Mouse (Mus musculus) c-Kit-positive CD71-positive TER-119-positive erythroid progenitor cells, embryonic 14.5 days (primary cell): ENCODE data around the gene Npm3.

Source experiments
- DNase-seq: peaks from one replicate; pipeline ENCODE4 v3.0.0-alpha.2; 2013; ENCODE audit warnings: low spot score

Gene Npm3

GRCm38 (mm10) chr19:45734191-45734590 is 15.2 kb downstream of the Npm3 start:
- DNase-seq: no peak

GRCm38 (mm10) chr19:45733564-45733963 is 15.8 kb downstream of the Npm3 start:
- DNase-seq: no peak

DNA sequence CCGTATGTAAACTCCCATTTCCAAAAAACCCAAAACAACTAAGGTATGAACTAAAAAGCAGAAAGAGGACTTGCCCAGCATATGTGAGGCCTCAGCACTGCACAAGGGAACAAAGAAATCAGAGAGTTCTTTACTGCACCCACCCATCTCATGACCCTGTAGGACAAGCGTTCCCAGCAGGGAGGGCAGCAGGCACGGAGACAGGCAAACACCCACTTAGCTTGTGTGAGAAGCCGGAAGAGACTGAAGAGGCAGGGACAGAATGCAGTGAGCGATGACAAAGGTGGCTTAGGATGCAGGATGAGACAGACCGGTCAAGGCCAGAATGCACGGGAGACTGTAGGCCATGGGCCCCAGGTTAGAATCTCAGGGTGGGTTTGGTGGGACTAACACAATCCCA is 17.7 kb downstream of the Npm3 start:
- DNase-seq: no peak

DNA sequence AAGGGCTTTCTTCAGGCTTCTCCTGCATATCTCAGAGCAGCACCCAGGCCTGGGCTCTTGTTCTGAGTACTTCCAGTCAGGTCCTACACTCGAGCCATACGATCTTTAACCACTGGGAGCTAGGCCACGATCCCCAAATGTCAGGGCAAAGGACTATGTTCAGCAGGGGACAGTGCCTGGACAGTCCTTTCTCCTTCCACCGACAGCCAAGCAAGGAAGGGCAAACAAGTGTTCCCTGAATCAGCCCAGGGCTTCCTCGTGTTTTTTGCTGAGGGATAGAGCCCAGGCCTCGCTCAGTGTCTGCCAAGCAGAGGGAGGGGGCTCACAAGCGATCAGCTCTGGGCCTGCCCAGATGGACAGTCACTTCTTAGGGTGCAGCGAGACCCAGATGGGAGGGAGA is 19.3 kb downstream of the Npm3 start:
- DNase-seq: no peak

DNA sequence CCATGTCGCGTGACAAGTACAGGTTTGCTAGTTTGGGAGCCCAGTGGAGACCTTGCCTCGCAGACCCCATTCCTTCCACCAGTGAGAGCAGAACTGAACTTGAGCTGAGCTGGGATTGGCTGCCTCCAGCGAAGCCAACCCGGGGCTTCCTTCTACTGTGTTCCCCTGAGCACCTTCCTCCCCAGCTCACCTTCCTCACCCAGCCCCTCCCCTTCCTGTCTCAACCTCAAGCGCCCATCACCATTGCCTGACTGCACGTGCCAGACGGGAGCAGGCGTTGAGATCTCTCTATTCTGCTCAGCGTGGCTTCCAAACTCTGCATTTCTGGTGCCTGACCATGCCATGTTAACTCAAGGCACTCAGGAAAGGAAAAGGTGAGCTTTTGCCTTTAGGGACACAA is 22.2 kb downstream of the Npm3 start:
- DNase-seq: no peak

DNA sequence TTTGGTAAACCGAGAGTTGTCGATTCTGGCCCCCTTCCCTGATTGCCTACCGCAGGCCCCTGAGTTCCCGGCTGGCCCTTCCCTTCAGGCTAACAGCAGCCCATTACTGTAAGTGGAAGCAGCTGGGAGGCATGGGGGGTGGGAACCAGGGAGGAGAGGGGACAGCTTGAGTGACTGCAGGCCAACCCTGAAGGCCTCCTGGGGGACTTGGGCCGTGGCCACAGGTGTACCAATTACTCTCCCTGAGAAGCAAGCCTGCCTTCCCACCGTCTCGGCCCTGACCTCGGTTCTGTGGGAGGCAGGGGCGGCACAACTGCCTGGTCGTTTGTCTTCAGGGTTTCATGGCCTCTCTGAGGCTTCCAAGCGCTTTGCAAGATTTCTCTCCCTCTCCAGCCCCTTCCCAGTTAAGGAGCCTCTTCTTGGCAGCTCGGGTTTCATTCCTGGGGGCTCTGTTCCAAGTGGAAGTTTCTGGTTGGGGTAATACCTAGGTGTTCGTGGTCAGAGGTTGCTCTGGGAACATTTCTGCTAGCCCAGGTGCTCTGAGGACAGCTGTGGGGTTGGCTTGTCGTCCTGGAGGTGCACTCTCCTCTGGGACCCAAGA is 23.6 kb downstream of the Npm3 start:
- no peak for DNase-seq

- DNase-seq: no peak
Measured at GRCm38 (mm10) chr19:45722188-45722587, 27.2 kb downstream of the Npm3 start.

DNA sequence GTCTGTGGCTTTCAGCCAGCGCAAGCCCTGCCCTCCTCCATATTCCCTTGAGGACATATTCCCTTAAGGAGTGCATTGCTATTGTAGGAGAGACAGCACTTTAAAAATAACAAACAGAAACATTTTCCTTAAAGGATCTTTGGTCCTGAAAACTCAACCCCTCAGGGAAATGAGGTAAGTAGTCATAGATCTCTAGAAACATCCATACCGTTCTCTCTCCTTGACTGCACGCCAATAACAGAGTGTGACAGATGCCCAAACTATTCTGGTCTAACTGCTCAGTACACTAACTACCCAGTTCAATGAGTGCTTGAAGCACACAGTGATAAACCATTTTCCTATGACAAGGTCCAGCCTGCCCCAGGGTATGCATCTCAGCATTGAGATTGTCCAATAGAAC is 31.1 kb downstream of the Npm3 start:
- DNase-seq: no peak

DNA sequence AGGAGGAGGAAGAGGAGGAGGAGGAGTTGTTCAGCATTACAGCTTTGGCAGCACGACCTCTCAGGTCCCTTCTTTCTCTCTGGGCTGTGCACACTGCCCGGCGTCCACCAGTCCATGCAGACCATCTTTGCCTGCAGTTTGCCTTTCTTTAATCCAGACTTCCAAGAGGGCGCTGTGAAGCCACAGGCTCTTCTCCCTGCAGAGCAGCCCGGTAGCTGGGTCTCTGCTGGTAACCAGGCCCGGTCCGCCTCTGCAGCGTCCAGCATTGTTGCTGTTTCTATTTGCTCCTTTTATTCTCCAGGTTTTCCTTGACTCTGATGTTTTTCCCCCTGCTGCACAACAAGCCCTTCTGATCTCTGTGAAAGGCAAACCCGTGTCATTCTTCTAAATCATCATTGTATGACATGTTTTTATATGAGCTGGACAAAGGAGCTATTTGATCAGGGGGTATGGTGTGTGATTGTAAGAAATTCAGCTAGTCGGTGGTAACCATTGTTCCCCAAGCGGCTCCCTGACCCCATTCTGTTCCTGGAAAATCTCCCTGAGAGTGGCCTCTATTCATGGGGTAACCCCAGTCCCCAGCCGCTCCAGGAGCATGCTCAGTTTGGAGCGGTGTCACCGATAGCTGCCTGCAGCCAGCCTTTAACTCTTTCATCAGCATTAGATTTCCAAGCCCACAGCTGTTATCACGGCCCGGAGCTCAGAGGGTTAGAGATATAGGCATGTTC is 31.7 kb downstream of the Npm3 start:
- DNase-seq: no peak

DNA sequence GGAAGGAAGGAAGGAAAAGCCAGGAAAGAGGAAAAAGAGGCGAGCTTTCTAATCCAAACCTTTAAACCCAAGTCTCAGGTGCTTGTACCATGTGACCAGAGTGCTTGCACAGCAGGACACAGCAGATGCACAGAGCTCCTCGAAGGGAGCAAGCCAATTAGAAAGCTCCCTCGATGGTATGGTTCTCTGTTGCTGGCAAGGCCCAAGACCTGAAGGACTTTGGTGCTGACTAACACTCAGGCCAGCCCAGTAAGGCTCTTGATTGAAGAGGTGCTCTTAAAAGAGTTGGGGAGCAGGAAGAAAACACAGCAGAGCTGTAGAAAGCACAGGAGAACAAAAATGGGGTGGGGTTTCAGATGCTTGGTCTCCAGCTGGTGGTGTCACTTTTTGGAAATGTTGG is 40.7 kb downstream of the Npm3 start:
- DNase-seq: no peak
